Mouse (Mus musculus) E14TG2a.4 (cell line): Measurements from ENCODE around the gene Trappc3l.

Experiments used
- H3K27me3 ChIP-seq: 2 replicates; pipeline ENCODE4 v1.6.1; 2014; ENCODE audit warnings: low read length, control low read depth; ENCODE audit not compliant: insufficient read depth
- H3K36me3 ChIP-seq: 2 replicates; pipeline ENCODE4 v1.6.1; 2014; ENCODE audit warnings: low read length, control low read depth; ENCODE audit not compliant: insufficient read depth
- H3K4me1 ChIP-seq: replicated peaks from 2 replicates; pipeline ENCODE4 v1.6.1; 2014; ENCODE audit warnings: low read depth, low read length, control low read depth
- H3K4me3 ChIP-seq: replicated peaks from 2 replicates; pipeline ENCODE4 v1.5.1; 2014; ENCODE audit warnings: mild to moderate bottlenecking, low read length
- H3K9me3 ChIP-seq: 2 replicates; pipeline ENCODE4 v1.6.1; 2014; ENCODE audit warnings: low read length, control low read depth
- CTCF ChIP-seq: conservative IDR thresholded peaks from 2 replicates; pipeline ENCODE4 v1.5.1; 2014; ENCODE audit warnings: low read length
- NANOG ChIP-seq: IDR thresholded peaks from 2 replicates; pipeline ENCODE4 v1.6.1; 2014; ENCODE audit warnings: borderline replicate concordance, low read length, mixed read lengths
- POU5F1 ChIP-seq: IDR thresholded peaks from 2 replicates; pipeline ENCODE4 v1.6.1; 2014; ENCODE audit warnings: low read length, borderline replicate concordance

Gene Trappc3l

DNA sequence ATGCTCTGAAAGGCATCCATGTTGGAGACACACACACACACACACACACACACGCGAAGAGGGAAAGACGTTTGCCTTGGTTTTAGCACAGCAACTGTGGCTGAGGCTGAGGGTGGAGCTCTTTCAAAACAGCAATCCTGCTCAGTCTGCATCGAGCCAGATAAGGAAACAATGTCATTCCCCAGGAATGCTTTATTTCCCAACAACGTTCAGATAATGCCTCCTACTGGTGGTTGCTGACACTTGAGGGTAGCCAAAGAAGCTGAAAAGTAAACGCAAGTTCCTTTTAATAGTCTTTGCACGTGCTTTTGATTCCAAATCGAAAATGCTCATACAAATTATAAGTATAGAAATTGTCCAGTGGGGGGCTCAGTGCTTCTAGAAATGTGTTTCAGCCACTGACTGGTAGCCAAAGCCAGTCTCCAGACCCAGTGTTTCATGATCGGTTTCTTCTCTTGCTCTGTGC, 59.1 kb downstream of the Trappc3l start, which contains the start of gene Calhm5:
Gene Calhm5 (minus strand): TSS at position 102 of the 466 bp plus-strand sequence.
- Histone ChIP-seq H3K4me3 (peak within 1 kb of the TSS; percentile 68), H3K4me1 (peaks cover 24% of the 10 kb centered on the region), H3K27me3 (no peaks in the 10 kb centered on the region), H3K36me3 (no peaks in the 10 kb centered on the region), H3K9me3 (no peaks in the 10 kb centered on the region)
- TF ChIP-seq POU5F1 (no peak), CTCF (peak; percentile 47), NANOG (no peak)

DNA sequence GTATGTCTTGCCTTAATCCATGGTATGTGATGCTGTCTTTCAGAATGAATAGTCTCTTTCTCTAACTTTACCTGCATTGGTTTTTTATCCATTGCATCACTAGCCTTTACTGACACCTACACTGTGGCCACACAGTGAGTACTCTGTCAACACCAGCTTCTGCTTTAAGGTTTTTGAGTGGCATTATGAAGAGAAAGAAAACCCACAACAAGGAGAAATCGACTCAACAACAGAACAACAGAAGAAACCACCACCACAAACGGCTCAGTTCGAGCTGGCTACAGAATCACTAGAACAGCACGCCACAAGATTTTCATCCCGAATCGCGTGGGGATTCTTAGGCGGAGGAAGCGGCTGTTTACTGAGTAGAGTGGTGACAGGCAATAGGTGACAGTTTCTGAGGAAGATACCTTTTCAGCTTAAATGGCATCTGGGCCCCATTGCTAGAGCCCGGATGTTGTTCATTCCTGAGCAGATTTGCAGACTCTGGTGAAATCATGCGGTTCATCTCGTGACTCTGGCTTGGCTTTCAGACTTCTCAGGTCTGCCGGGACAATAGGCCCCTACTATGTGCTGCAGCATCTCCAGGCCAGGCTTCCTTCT, 73.6 kb downstream of the Trappc3l start:
- Histone ChIP-seq H3K4me1 (0 out of 2 replicates have a peak, but pooled peaks cover 7% of the 10 kb centered on the region), H3K27me3 (no peaks in the 10 kb centered on the region; the same call in 1 of the 2 replicates), H3K4me3 (no peak overlapping the region), H3K36me3 (no peaks in the 10 kb centered on the region), H3K9me3 (no peaks in the 10 kb centered on the region)
- TF ChIP-seq NANOG (no peak), POU5F1 (no peak), CTCF (no peak)

DNA sequence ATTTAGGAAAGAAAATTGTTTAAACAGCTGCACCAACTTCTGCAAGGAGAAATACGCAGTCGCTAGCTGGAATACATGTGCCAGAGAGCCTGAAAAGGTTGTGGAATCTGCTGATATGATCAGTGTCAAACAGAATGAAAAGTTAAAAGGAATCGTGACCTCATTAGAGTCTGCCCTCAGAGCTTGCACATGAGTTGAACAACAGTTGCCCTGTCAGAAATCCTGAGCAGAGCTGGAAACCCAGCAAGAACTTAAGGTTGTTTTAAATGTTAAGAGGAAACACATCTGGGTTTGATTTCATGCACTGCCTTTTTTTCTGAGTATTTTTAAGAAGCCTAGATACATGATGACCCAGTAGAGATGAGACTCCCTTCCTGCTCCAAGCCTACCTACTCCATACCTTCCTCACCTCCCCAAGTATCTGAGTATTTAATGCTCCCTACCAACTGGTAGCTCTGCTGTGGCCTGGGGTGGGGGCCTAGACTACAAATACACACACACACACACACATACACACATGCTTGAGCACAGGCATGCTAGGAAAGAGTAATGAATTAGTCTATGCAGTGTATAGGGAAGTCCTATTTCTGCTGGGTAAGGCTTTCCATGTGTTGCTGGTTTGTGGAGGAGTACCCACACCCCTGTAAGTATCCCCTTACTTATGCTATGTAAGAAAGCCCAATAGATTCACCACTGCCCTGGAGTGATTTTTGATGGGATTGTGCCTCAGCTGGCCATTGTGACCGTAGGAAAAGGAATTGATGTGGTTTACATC, 74.8 kb downstream of the Trappc3l start:
- H3K4me3 ChIP-seq, result no peak overlapping the region

DNA sequence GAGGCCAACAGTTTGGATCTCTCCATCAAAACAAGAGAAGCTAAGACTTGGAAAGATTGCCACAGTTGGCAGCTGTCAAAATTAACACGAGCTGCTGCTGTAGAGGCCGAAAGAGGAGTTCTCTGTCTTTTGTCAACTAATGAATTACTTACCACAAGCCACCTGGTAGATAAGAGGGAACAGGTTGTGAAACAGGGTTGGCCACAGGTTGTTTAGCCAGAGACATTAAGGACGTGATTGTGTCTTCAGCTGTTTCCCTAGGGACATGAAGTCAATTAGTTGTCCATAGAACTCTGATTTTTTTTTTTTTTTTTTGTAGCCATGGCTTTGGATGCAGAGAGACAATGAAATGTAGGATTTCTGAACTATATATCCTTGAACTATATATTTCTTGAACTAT, 79.7 kb downstream of the Trappc3l start:
- H3K27me3 ChIP-seq, result peaks cover 3% of the 10 kb centered on the region; the same call in 1 of the 2 replicates
- H3K9me3 ChIP-seq, result no peaks in the 10 kb centered on the region
- no peak for TF ChIP-seq POU5F1
- no peak for TF ChIP-seq NANOG
- TF ChIP-seq CTCF, result no peak
- H3K36me3 ChIP-seq, result no peaks in the 10 kb centered on the region
- H3K4me1 ChIP-seq, result no peaks in the 10 kb centered on the region
- no peak overlapping the region for H3K4me3 ChIP-seq

More for the DNA sequence above, 74.8 kb downstream of the Trappc3l start:
- no peaks in the 10 kb centered on the region for H3K9me3 ChIP-seq
- TF ChIP-seq CTCF (no peak), NANOG (no peak), POU5F1 (no peak)
- no peaks in the 10 kb centered on the region for H3K36me3 ChIP-seq
- 0 out of 2 replicates have a peak, but pooled peaks cover 7% of the 10 kb centered on the region for H3K4me1 ChIP-seq
- no peaks in the 10 kb centered on the region; the same call in 1 of the 2 replicates for H3K27me3 ChIP-seq

DNA sequence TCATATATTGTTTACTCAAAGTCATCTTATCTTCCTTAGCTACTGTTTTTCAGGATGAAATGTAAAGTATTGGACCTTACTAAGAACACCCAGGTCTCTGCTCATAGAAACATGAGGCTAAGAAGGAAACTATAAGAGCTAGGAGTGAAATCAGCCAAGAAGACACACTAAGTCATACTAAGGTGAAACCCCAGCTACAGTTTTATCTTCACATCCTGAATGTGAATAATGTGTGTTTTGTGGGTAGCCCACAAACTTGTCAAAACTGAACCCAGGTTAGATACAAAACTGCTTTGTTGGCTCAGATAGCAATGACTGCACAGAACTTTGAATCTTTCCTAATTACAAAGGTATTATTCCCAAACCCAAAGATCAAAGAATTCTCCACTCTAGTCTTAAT, 80.4 kb downstream of the Trappc3l start:
- Histone ChIP-seq H3K4me1 (no peaks in the 10 kb centered on the region), H3K9me3 (no peaks in the 10 kb centered on the region)
- TF ChIP-seq CTCF, result no peak
- no peak for TF ChIP-seq POU5F1
- no peak for TF ChIP-seq NANOG

DNA sequence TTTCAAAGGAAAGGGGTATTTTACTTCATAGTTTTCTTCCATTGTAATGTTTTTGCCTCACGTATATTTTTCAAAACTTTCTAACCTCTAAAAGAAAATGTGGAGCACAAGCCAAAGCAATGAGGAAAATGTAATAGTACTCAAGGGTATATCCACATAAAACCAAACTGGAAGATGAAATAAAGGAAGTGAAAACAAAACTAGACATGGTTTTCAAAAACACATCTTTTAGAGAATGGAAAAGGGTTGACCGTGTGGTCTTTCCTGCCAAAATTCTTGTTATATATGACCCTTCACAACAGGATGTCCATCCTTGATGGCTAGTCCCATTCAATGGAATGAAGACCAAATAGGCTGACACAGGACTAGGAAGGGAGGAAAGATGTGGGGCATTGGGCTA, 81.0 kb downstream of the Trappc3l start:
- no peaks in the 10 kb centered on the region for H3K4me1 ChIP-seq
- 0 out of 2 replicates have a peak, but pooled peaks cover 3% of the 10 kb centered on the region for H3K27me3 ChIP-seq
- TF ChIP-seq NANOG, result no peak
- TF ChIP-seq CTCF, result no peak
- no peak overlapping the region for H3K4me3 ChIP-seq
- no peaks in the 10 kb centered on the region for H3K9me3 ChIP-seq
- no peaks in the 10 kb centered on the region for H3K36me3 ChIP-seq

More for the DNA sequence above, 80.4 kb downstream of the Trappc3l start:
- Histone ChIP-seq H3K4me3 (no peak overlapping the region), H3K36me3 (no peaks in the 10 kb centered on the region), H3K27me3 (0 out of 2 replicates have a peak, but pooled peaks cover 3% of the 10 kb centered on the region)

DNA sequence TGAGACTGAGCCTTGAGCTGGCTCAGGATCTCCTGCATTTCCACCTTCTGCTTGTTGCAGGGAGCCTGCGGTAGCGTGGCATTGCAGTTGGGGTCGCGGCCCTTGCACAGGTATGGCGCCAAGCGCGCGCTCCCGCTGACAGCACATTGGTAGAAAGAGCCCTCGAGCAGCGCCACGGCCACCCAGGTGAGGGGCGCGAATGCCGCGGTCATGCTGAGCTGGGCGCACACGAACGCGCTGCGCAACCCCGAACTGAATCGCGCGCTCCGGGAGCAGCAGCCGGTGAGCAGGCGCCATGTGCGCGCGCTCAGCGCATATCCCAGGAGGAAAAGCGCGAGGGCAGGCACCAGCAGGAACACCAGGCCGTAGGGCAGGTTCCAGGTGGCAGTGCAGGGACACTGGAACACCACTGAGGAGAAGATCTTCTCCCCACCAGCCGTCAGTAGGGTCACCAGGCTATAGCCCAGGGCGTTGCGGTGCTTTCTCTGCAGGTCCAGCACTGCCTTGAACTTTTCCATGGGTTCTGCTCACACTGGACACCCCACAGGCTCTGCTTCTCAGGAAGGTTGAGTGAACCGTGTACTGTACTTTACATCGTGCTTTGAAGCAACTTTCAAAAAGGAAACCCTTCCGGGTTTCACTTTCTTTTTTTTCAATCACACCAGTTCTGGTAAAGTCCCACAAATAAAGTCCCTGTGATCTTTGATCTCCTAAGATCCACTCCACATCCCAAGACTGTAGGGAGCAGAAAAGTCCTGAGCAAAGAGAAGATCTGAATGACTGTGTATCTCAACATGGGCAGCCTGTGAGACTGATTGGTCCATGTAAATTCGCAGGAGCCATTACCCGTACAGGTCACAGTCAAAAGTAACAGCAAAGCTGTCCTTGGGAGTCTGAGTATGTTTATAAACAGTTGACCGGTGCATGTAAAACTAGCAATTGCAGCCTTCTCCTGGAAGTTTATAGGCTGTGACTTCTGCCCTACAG, 90.3 kb downstream of the Trappc3l start, which contains the start of gene Calhm6:
Gene Calhm6 (minus strand): TSS at position 593 of the 987 bp plus-strand sequence.
- no peaks in the 10 kb centered on the region for H3K9me3 ChIP-seq
- H3K36me3 ChIP-seq, result no peaks in the 10 kb centered on the region
- peak within 1 kb of the TSS; percentile 75 for H3K4me3 ChIP-seq
- TF ChIP-seq CTCF (no peak), POU5F1 (no peak), NANOG (no peak)
- H3K4me1 ChIP-seq, result peaks cover 15% of the 10 kb centered on the region
- peaks cover 38% of the 10 kb centered on the region for H3K27me3 ChIP-seq

DNA sequence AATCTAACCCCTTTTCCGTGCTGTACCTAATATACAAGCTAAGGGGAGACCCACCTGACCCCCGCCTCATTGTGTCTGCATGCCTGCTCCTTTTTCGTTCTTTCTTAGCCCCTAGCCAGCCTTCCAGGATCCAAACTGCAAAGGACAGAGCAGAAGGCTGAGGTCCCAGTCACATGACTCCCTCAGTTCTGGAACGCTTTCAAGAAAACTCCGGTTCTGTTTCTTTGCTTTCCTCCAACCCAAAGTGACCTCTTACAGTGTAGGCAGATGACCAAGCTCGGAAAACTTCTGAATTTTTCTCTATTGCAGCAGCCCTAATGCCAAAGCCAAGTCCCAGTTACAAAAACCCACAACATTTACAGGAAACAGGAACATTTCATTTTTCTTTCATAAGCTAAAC, 91.0 kb downstream of the Trappc3l start:
- no peaks in the 10 kb centered on the region for H3K36me3 ChIP-seq
- peaks cover 38% of the 10 kb centered on the region for H3K27me3 ChIP-seq
- H3K4me3 ChIP-seq, result no peak overlapping the region
- TF ChIP-seq NANOG (no peak), POU5F1 (no peak), CTCF (no peak)
- no peaks in the 10 kb centered on the region for H3K9me3 ChIP-seq
- H3K4me1 ChIP-seq, result peaks cover 15% of the 10 kb centered on the region
